Mouse (Mus musculus): ENCODE measurements around the gene Pde6b. TPM values are rescaled to one million over a fixed set of nuclear protein-coding genes. Genes with fewer than 3 reads are reported as not detected.

The Pde6b gene
- polyA plus RNA-seq, 1 experiment = not detected

DNA sequence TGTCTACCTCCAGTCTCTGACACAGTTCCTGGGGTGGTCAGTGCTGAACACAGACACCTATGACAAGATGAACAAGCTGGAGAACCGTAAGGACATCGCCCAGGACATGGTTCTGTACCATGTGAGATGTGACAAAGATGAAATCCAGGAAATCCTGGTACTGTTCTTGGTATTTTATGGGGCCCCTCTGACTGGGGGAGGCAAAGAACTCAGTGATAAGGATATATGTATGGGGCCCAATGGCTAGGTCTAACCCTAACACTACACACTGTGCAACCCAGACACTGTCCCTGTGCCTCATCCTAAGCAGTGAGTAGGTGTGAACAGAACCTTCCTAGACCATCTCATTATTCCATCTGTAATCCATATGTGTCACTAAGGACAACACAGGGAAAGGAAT lies 35.2 kb downstream of the Pde6b start:
- H3K27me3 ChIP-seq (ENCODE audit: control insufficient read depth) = no peaks in the 10 kb centered on the region
- no peak overlapping the region for H3K4me3 ChIP-seq (replicated peaks)
- peaks cover 7% of the 10 kb centered on the region for H3K36me3 ChIP-seq (ENCODE audit: control insufficient read depth)
- no peaks in the 10 kb centered on the region for H3K9me3 ChIP-seq (ENCODE audit: control insufficient read depth, low read length)
- TF ChIP-seq GATA1 (IDR thresholded peaks at IDR 0.05; ENCODE audit: low read length) = no peak
- no peak for TF ChIP-seq TAL1 (IDR thresholded peaks at IDR 0.05; ENCODE audit: low read length)
- peaks cover 36% of the 10 kb centered on the region for H3K4me1 ChIP-seq (ENCODE audit: control insufficient read depth)

DNA sequence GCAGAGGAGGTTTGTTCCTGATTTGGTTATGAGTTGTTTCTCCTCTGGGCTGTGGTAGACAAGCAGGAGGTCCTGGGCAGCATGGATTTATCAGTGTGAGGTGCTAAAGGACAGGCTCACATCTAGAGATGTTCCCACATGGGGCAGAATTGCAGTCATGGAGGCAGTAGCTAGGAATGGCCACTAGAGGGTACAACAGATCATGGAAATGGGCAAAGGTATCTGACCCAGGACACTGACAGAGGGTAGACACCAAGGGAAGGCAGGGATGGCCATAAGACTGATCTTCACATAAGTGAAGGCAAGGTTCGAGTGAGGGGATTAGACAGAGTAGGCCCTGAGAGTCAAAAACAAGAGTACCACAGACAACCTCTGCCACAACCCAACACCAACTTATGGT lies 39.0 kb downstream of the Pde6b start:
- Histone ChIP-seq H3K36me3 (ENCODE audit: control insufficient read depth) (peaks cover 42% of the 10 kb centered on the region), H3K9me3 (ENCODE audit: control insufficient read depth, low read length) (no peaks in the 10 kb centered on the region), H3K27me3 (ENCODE audit: control insufficient read depth) (no peaks in the 10 kb centered on the region), H3K4me1 (ENCODE audit: control insufficient read depth) (peaks cover 38% of the 10 kb centered on the region), H3K4me3 (replicated peaks) (no peak overlapping the region)
- no peak for TF ChIP-seq TAL1 (IDR thresholded peaks at IDR 0.05; ENCODE audit: low read length)
- TF ChIP-seq GATA1 (IDR thresholded peaks at IDR 0.05; ENCODE audit: low read length) = no peak

DNA sequence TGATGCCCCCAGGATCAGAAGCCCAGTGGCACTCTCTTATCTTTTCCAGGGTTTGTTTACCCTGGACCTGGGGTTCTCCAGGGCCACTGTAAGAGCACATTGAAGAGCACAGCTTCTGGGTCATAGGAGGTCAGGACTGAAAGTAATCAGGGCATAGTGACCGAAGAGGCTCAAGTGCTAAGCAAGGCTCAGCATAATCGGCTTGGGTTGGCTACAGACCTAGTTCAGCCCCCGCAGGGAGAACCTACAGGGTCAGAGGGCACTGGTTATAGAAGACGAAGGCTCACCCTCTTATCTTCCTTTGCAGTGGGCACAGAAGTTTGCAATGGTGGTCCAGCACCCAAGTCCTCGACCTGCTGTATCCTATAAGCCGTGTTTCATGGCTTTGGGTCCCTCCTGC lies 43.0 kb downstream of the Pde6b start:
- Histone ChIP-seq H3K4me1 (ENCODE audit: control insufficient read depth) (peaks cover 38% of the 10 kb centered on the region), H3K36me3 (ENCODE audit: control insufficient read depth) (peaks cover 52% of the 10 kb centered on the region), H3K4me3 (replicated peaks) (no peak overlapping the region), H3K9me3 (ENCODE audit: control insufficient read depth, low read length) (no peaks in the 10 kb centered on the region), H3K27me3 (ENCODE audit: control insufficient read depth) (peaks cover 6% of the 10 kb centered on the region)
- no peak for TF ChIP-seq TAL1 (IDR thresholded peaks at IDR 0.05; ENCODE audit: low read length)
- no peak for TF ChIP-seq GATA1 (IDR thresholded peaks at IDR 0.05; ENCODE audit: low read length)

DNA sequence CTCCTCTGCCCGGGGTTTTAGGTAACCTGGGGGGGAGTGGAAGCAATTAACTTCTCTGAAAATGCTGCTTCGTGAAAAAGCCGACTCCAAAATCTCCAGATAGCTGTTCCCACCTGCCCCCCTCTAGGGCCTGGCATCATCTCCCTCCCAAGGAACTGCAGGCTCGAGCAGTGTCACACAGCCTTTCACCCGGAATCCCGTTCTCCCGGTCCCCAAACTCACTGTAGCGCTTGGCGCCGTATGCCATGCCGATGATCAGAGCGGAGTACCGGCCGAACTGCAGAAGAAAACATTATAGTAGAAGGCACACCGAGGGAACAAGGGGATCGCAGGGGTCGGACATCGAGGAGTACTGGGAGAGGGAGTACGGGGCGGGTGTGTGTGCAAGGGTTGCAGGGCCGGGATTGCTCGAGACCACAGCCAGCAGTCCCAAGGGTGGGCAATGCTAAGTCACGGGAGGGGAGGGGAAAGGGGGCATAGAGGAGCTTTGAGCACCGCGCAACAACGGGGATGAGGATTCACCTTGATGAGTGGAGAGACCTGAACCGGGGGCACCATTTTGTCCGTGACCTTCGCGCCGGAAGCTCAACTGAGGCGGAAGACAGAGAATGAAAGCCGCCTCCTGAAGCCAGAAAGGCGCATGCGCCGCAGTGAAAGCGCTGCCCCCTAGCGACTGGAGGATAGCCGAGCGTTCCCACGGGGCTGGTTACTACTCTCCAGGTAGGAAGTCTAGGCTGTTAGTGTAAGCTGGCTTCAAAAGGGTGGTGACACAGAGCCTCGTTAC lies 45.8 kb downstream of the Pde6b start, which contains the start of gene Atp5k:
Atp5k (minus strand) TSS at position 645 of the 784 bp plus-strand sequence.
- Histone ChIP-seq H3K9me3 (ENCODE audit: control insufficient read depth, low read length) (no peaks in the 10 kb centered on the region), H3K4me1 (ENCODE audit: control insufficient read depth) (peaks cover 28% of the 10 kb centered on the region), H3K4me3 (replicated peaks) (peak within 1 kb of the TSS; percentile 84), H3K27me3 (ENCODE audit: control insufficient read depth) (peaks cover 14% of the 10 kb centered on the region), H3K36me3 (ENCODE audit: control insufficient read depth) (peaks cover 39% of the 10 kb centered on the region)
- TF ChIP-seq TAL1 (IDR thresholded peaks at IDR 0.05; ENCODE audit: low read length) (no peak), GATA1 (IDR thresholded peaks at IDR 0.05; ENCODE audit: low read length) (no peak)

DNA sequence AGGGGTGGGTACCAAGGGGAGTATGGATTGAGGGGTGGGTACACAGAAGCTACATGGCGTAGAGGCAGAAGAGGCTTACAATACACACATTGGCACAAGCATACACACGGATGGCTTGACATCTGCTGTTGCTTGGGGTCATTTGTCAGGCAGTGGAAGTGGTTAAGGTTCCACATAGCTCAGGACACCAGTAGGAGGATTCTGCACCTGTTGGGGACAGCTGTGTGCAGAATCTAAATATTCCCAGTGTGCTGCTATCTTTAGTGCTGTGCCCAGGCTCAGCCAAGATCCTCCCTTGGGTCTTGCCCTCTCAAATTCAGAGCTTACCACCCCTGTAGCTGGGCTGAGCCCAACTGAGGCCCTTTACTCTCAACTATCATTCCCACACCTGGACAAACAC lies 47.9 kb downstream of the Pde6b start:
- H3K36me3 ChIP-seq (ENCODE audit: control insufficient read depth) = peaks cover 20% of the 10 kb centered on the region
- peaks cover 24% of the 10 kb centered on the region for H3K4me1 ChIP-seq (ENCODE audit: control insufficient read depth)
- no peaks in the 10 kb centered on the region for H3K9me3 ChIP-seq (ENCODE audit: control insufficient read depth, low read length)
- no peak overlapping the region for H3K4me3 ChIP-seq (replicated peaks)
- TF ChIP-seq TAL1 (IDR thresholded peaks at IDR 0.05; ENCODE audit: low read length) (no peak), GATA1 (IDR thresholded peaks at IDR 0.05; ENCODE audit: low read length) (no peak)
- H3K27me3 ChIP-seq (ENCODE audit: control insufficient read depth) = peaks cover 14% of the 10 kb centered on the region

DNA sequence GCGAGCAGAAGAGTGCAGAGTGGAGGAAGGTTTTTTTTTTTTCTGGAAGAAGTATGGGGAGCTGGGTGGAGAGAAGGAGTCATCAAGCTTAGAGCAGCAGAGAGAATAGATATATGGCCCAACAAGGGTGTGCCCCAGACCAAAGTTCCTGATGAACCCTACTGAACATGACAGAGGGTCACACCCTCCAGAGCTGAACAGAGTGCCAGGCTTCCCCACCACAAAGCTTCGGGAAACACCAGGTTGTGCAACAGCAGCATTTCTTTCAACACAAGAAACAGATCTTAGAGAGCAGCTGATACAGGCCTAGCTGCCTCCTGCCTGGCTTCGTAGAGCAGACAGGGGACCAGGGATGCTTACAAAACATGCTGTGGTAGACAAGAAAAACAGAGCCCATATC lies 58.8 kb downstream of the Pde6b start:
- TF ChIP-seq GATA1 (IDR thresholded peaks at IDR 0.05; ENCODE audit: low read length) (no peak), TAL1 (IDR thresholded peaks at IDR 0.05; ENCODE audit: low read length) (no peak)
- Histone ChIP-seq H3K4me3 (replicated peaks) (no peak overlapping the region), H3K36me3 (ENCODE audit: control insufficient read depth) (no peaks in the 10 kb centered on the region), H3K9me3 (ENCODE audit: control insufficient read depth, low read length) (no peaks in the 10 kb centered on the region), H3K4me1 (ENCODE audit: control insufficient read depth) (peaks cover 37% of the 10 kb centered on the region), H3K27me3 (ENCODE audit: control insufficient read depth) (peaks cover 6% of the 10 kb centered on the region)

GRCm38 (mm10) chr5:108447857-108448256 lies 59.7 kb downstream of the Pde6b start:
- Histone ChIP-seq H3K4me3 (replicated peaks) (no peak overlapping the region), H3K27me3 (ENCODE audit: control insufficient read depth) (peaks cover 6% of the 10 kb centered on the region)

DNA sequence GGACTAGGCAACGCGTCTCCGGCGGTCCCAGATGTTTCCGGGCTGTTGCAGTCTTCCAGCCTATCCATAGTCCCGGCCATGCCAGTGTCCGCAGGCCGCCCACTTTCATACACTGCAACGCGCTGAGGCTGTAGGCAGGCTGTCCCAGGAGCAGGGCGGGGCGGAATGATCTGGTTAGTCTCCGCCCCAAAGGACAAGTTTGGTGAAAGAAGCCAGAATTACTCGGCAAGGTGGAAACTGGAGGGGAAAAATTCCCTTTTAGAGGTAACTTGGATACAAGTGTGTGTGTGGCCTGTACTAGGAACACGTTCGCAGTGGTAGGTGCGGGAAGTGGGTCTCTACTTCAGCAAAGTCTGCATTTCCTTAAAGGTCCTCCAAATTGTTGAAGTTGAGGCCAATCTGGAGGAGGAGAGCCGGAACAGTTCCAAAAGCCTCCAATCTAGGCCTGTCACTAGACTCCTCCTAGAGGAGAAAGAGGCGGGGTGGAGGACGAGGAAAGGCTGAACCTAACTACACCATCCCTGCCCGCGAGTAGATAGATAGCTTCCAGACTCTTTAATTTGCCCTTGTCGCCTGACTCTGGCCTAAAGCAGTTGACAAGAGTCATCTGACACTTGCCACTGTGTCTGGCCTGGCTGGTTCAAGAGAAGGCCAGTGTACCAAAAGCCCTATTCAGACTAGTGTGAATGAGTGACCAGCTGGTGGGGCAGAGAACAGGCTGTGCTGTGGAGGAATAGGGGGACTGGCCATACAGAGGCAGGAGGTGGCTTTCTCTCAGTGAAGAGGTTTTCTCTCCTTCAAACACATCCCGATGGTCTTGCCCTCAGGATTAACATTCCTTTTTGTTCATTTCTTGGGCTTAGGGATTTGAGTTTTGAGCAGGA lies 60.8 kb downstream of the Pde6b start, which contains the start of gene Mfsd7a:
Mfsd7a (minus strand) TSS at position 107 of the 884 bp plus-strand sequence.
- H3K4me1 ChIP-seq (ENCODE audit: control insufficient read depth) = peaks cover 47% of the 10 kb centered on the region
- no peaks in the 10 kb centered on the region for H3K36me3 ChIP-seq (ENCODE audit: control insufficient read depth)
- H3K4me3 ChIP-seq (replicated peaks) = peak within 1 kb of the TSS; percentile 60
- H3K9me3 ChIP-seq (ENCODE audit: control insufficient read depth, low read length) = no peaks in the 10 kb centered on the region
- no peak for TF ChIP-seq GATA1 (IDR thresholded peaks at IDR 0.05; ENCODE audit: low read length)
- no peak for TF ChIP-seq TAL1 (IDR thresholded peaks at IDR 0.05; ENCODE audit: low read length)
- peaks cover 6% of the 10 kb centered on the region for H3K27me3 ChIP-seq (ENCODE audit: control insufficient read depth)

More at GRCm38 (mm10) chr5:108447857-108448256, 59.7 kb downstream of the Pde6b start:
- Histone ChIP-seq H3K36me3 (ENCODE audit: control insufficient read depth) (no peaks in the 10 kb centered on the region), H3K9me3 (ENCODE audit: control insufficient read depth, low read length) (no peaks in the 10 kb centered on the region), H3K4me1 (ENCODE audit: control insufficient read depth) (peaks cover 46% of the 10 kb centered on the region)
- TF ChIP-seq TAL1 (IDR thresholded peaks at IDR 0.05; ENCODE audit: low read length) = no peak
- no peak for TF ChIP-seq GATA1 (IDR thresholded peaks at IDR 0.05; ENCODE audit: low read length)

All from erythroblast, embryonic 14.5 days (primary cell).